Mouse (Mus musculus): ENCODE data around the gene Sp9. TPM values are rescaled to one million over a fixed set of nuclear protein-coding genes. Genes with fewer than 3 reads are reported as not detected.
A peak's percentile ranks its signal among the peaks of the same experiment; 100 is the strongest.

Gene Sp9
- polyA plus RNA-seq, 1 experiment: not detected

- TF ChIP-seq POLR2A (IDR thresholded peaks at IDR 0.05; ENCODE audit: borderline replicate concordance, extremely low read depth, low read depth, low read length) (no peak), CTCF (IDR thresholded peaks at IDR 0.05; ENCODE audit: insufficient read depth, low read length) (no peak)
- Histone ChIP-seq H3K4me1 (ENCODE audit: control insufficient read depth, insufficient read depth, low read length) (peaks cover 3% of the 10 kb centered on the region), H3K4me3 (replicated peaks; ENCODE audit: extremely low read depth, low read depth, low read length) (no peak overlapping the region)
- no peak for DNase-seq
- whole genome bisulfite sequencing: 5% methylated on average over 27 of the region's 31 CpGs
Measured at GRCm38 (mm10) chr2:73279271-73280038, 7.7 kb downstream of the Sp9 start.

DNA sequence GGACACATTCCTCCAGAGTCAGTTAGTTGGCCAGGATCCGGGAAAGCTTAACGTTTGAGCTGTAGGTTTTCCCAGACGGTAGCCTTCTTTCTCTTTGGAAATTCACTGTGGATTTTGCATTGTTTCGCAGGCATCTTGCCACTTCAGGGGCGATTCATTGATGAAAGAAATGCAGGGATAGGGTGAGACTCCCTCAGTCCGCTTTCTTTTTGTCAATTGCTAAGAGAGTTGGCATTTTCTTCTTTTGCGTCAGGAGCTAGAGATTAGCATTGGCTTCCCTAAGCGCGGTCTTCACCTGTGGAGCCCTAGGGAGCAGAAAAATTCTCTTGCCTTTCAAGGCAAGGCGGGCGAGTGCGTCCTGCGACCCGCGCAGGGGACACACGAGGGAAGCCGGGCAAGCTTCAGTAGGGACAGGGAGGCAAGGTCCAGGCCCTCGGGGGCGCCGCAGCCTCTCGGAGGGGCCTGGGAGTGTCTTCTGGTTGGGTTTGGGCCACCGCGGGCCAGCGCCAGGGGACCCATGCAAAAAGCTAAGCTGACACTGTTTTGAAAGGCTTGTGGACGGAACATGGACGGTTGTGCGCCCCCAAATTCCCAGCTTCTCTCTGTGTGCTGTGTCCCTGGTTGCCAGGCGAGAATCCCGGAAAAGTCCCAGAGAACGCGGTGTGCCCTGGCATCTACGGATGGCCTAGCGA is 8.8 kb downstream of the Sp9 start:
- TF ChIP-seq POLR2A (IDR thresholded peaks at IDR 0.05; ENCODE audit: borderline replicate concordance, extremely low read depth, low read depth, low read length) (no peak), CTCF (IDR thresholded peaks at IDR 0.05; ENCODE audit: insufficient read depth, low read length) (no peak)
- 11% methylated on average over 33 of the region's 33 CpGs for WGBS
- no peak overlapping the region for H3K4me3 ChIP-seq (replicated peaks; ENCODE audit: extremely low read depth, low read depth, low read length)
- DNase-seq: peak; percentile 20
- H3K4me1 ChIP-seq (ENCODE audit: control insufficient read depth, insufficient read depth, low read length): no peaks in the 10 kb centered on the region

DNA sequence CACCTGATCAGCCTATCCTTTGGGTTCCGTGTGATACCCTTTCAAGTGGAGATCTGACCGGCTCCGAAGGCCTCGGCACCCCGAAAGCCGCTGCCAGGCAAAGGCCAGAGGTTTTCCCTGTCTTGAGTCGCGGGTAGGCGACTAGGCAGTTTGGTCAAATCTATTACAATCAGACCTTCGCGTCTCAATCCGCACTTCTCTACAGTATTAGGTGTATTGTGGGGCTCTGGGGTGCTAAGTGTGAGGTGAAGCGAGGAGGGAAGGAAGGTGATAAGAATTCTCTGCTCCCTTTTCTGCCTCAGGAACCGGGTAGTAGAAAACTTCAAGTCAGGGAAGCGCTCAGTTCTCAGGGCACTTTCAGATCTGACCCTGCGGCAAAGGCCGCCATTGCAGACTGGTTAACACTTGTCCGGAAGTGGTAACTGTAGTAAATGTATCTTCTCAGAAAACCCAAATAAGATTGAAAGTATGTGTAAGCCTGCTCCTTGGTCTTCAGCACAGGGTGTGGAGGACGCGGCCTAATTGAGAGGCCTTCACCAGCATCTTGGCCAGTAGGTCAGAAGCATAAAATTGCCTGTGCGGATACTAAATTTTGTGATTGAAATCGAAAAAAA is 9.4 kb downstream of the Sp9 start:
- no peaks in the 10 kb centered on the region for H3K4me1 ChIP-seq (ENCODE audit: control insufficient read depth, insufficient read depth, low read length)
- TF ChIP-seq CTCF (IDR thresholded peaks at IDR 0.05; ENCODE audit: insufficient read depth, low read length) (no peak), POLR2A (IDR thresholded peaks at IDR 0.05; ENCODE audit: borderline replicate concordance, extremely low read depth, low read depth, low read length) (no peak)
- H3K4me3 ChIP-seq (replicated peaks; ENCODE audit: extremely low read depth, low read depth, low read length): no peak overlapping the region
- 32% methylated on average over 22 of the region's 22 CpGs for WGBS
- DNase-seq: no peak

- WGBS: 42% methylated on average over 7 of the region's 7 CpGs
- no peak for DNase-seq
- no peaks in the 10 kb centered on the region for H3K4me1 ChIP-seq (ENCODE audit: control insufficient read depth, insufficient read depth, low read length)
- TF ChIP-seq POLR2A (IDR thresholded peaks at IDR 0.05; ENCODE audit: borderline replicate concordance, extremely low read depth, low read depth, low read length): no peak
- no peak for TF ChIP-seq CTCF (IDR thresholded peaks at IDR 0.05; ENCODE audit: insufficient read depth, low read length)
- H3K4me3 ChIP-seq (replicated peaks; ENCODE audit: extremely low read depth, low read depth, low read length): no peak overlapping the region
Measured at GRCm38 (mm10) chr2:73281707-73282106, 10.0 kb downstream of the Sp9 start.

- no peak overlapping the region for H3K4me3 ChIP-seq (replicated peaks; ENCODE audit: extremely low read depth, low read depth, low read length)
- no peak for DNase-seq
- no peaks in the 10 kb centered on the region for H3K4me1 ChIP-seq (ENCODE audit: control insufficient read depth, insufficient read depth, low read length)
- 28% methylated on average over 2 of the region's 2 CpGs for WGBS
- 0 out of 2 replicates have a peak, but pooled peaks have one; percentile 8 for TF ChIP-seq CTCF (IDR thresholded peaks at IDR 0.05; ENCODE audit: insufficient read depth, low read length)
- no peak for TF ChIP-seq POLR2A (IDR thresholded peaks at IDR 0.05; ENCODE audit: borderline replicate concordance, extremely low read depth, low read depth, low read length)
Measured at GRCm38 (mm10) chr2:73285630-73286029, 13.9 kb downstream of the Sp9 start.

DNA sequence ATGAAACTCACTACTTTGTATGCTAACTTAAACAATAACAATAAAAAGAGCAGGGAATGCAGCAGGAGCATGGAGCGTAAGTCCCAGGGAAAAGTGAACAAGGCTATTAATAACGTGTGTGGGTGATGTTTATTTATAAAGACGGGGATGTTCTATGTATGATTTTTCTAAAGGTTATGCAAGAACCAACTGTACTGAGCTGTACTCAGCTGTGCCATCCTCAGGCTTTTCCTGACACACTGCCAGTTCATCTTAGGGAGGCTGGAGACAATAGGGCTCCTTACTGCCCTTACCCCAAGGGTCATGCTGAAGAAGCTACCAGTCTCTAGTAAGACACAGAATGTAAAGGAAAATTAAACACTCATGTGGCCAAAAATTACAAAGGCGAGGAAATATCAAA is 19.4 kb downstream of the Sp9 start:
- no peak for DNase-seq
- Histone ChIP-seq H3K4me1 (ENCODE audit: control insufficient read depth, insufficient read depth, low read length) (no peaks in the 10 kb centered on the region), H3K4me3 (replicated peaks; ENCODE audit: extremely low read depth, low read depth, low read length) (no peak overlapping the region)
- WGBS: 62% methylated on average over 4 of the region's 4 CpGs
- no peak for TF ChIP-seq POLR2A (IDR thresholded peaks at IDR 0.05; ENCODE audit: borderline replicate concordance, extremely low read depth, low read depth, low read length)
- TF ChIP-seq CTCF (IDR thresholded peaks at IDR 0.05; ENCODE audit: insufficient read depth, low read length): no peak

DNA sequence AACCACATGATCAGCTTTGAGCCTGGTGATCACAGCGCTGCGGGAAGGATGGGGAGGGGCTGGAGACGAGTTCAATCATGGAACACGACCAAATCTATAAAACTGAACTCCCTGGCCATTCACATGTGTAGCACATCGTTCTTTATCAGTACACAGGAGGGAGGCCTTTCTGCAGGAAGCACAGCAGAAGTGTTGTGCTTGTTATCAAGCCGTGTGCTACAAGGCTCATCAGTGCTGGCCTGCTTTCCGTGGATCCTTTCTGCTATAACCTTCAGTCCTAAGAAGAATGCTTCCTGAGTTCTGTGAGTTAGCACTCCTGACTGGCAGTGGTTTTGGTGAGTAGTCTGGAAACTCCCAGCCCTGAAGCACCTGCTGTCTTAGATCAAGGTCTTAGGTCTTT is 23.3 kb downstream of the Sp9 start:
- H3K4me3 ChIP-seq (replicated peaks; ENCODE audit: extremely low read depth, low read depth, low read length): no peak overlapping the region
- no peak for TF ChIP-seq CTCF (IDR thresholded peaks at IDR 0.05; ENCODE audit: insufficient read depth, low read length)
- no peak for TF ChIP-seq POLR2A (IDR thresholded peaks at IDR 0.05; ENCODE audit: borderline replicate concordance, extremely low read depth, low read depth, low read length)
- H3K4me1 ChIP-seq (ENCODE audit: control insufficient read depth, insufficient read depth, low read length): peaks cover 2% of the 10 kb centered on the region; the same call in 1 of the 2 replicates
- DNase-seq: no peak
- WGBS: 82% methylated on average over 7 of the region's 7 CpGs

DNA sequence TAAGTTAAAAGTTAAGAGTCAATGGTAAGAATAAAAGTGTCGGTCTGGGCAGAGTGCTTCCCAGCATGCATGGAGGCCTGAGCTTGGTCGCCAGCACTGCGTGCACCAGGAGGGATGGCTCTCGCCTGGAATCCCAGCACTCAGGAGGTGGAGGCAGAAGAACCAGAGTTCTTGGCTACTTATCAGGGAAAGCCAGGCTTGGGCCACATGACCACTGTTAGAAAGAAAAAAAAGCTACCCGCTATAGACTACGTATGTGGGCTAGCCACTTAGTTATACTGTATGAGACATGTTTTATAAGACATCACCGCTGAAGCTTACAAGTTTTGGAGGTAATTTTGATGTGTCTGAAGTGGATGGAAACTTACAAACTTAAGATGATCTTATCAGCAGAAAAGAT is 26.4 kb downstream of the Sp9 start:
- H3K4me1 ChIP-seq (ENCODE audit: control insufficient read depth, insufficient read depth, low read length): peaks cover 2% of the 10 kb centered on the region; the same call in 1 of the 2 replicates
- no peak for DNase-seq
- TF ChIP-seq POLR2A (IDR thresholded peaks at IDR 0.05; ENCODE audit: borderline replicate concordance, extremely low read depth, low read depth, low read length) (no peak), CTCF (IDR thresholded peaks at IDR 0.05; ENCODE audit: insufficient read depth, low read length) (no peak)
- WGBS: 78% methylated on average over 7 of the region's 7 CpGs
- no peak overlapping the region for H3K4me3 ChIP-seq (replicated peaks; ENCODE audit: extremely low read depth, low read depth, low read length)

- no peak overlapping the region for H3K4me3 ChIP-seq (replicated peaks; ENCODE audit: extremely low read depth, low read depth, low read length)
- no peak for DNase-seq
- H3K4me1 ChIP-seq (ENCODE audit: control insufficient read depth, insufficient read depth, low read length): peaks cover 2% of the 10 kb centered on the region; the same call in 1 of the 2 replicates
- no peak for TF ChIP-seq POLR2A (IDR thresholded peaks at IDR 0.05; ENCODE audit: borderline replicate concordance, extremely low read depth, low read depth, low read length)
- no peak for TF ChIP-seq CTCF (IDR thresholded peaks at IDR 0.05; ENCODE audit: insufficient read depth, low read length)
- 66% methylated on average over 3 of the region's 3 CpGs for WGBS
Measured at GRCm38 (mm10) chr2:73298841-73299240, 27.1 kb downstream of the Sp9 start.
